Mouse (Mus musculus): Measurements from ENCODE around the gene Lmtk2. TPM values are rescaled to one million over a fixed set of nuclear protein-coding genes. Genes with fewer than 3 reads are reported as not detected.
A peak's percentile ranks its signal among the peaks of the same experiment; 100 is the strongest.

Lmtk2 gene
- polyA plus RNA-seq, 2 experiments from 2014 or later = 3.7 to 3.9 TPM

DNA sequence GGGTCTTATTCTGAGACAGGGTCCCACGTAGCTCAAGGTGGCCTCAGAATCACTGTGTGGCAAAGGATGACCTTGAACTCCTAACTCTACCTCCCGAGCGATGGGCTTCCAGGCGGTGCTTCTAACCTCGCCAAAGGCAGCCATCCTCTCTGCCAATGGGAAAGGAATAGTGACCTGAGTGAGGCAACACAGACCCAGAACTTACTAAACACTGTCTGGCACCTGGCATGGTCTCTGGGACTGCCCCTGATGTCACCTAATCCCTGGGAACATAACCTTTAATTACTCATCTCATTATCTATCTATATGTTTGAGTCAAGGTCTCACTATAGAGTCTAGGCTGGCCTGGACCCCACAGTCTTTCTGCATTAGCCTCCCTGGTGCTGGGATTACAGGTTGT is 119.7 kb downstream of the Lmtk2 start:
- ATAC-seq = no peak

DNA sequence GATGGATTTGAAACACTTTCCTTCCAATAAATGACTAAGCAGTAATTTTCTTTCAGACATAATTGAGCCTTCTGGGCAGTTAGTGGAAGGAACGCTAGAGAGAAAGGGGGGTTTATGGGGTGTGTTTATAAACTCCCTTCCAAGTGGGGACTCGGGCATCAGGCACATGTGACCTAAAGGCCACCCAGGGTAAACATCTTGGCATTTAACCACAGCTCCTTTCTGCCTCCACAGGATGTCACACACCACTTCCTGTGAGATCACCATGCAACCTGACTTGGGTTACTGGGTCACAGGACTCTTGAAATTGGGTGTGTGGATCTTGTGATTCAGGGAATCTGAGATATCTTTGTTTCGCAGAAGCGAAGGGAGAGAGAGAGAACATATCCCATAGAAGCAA is 121.1 kb downstream of the Lmtk2 start:
- peak; percentile 72 for ATAC-seq

DNA sequence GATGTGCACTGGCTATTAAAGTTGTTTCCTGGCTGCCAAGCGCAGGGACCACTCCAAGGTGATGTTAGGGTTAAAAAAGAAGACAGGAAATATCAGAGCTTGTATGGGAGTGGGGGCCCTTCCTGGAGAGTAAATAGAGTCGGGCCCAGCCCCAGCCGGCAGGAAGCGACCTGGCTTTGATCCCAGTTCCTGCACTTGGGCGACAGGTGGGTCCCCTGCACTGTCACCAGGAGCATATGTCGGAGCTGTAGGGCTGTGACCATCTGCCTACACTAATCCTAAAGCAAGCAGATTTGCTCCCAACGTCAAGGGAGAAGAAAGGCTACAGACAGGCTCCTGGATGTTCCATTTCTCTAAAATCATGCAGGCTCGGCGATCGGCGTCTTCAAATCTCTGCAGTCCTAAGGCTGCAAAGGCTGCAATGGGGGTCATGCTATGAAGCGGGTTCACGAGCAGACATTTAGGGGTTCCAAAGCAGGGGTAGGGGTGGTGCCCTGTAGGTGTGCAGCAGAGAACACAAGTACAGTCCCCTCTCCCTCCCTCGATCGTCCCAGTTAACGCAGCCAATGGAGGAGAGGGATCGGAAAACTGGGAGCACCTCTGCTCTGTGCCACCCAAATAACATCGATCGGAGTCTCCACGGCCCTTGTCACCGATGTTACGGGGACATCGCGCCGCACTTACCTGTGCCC is 122.7 kb downstream of the Lmtk2 start:
- ATAC-seq = peak; percentile 27

DNA sequence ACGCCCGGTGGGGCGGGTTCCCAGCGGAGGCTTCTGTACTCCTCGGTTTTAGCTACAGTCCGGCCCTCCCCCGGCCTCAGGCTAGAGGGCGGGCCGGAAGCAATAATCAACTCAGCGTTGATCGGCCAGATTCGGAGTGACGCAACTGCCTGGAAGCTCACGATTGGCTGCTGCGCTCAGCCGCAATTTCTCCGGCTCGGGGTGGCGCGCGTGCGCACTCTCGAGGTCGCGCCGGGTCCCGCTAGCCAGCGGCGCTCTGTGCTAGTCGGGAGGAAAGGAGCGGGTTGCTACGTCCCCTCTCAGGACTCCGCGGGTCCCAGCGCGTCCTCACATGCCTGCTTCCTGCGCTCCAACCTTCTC is 123.2 kb downstream of the Lmtk2 start, which contains the start of gene Tecpr1:
Gene Tecpr1 (minus strand): TSS at position 113 of the 360 bp plus-strand sequence.
- ATAC-seq = peak; percentile 84

DNA sequence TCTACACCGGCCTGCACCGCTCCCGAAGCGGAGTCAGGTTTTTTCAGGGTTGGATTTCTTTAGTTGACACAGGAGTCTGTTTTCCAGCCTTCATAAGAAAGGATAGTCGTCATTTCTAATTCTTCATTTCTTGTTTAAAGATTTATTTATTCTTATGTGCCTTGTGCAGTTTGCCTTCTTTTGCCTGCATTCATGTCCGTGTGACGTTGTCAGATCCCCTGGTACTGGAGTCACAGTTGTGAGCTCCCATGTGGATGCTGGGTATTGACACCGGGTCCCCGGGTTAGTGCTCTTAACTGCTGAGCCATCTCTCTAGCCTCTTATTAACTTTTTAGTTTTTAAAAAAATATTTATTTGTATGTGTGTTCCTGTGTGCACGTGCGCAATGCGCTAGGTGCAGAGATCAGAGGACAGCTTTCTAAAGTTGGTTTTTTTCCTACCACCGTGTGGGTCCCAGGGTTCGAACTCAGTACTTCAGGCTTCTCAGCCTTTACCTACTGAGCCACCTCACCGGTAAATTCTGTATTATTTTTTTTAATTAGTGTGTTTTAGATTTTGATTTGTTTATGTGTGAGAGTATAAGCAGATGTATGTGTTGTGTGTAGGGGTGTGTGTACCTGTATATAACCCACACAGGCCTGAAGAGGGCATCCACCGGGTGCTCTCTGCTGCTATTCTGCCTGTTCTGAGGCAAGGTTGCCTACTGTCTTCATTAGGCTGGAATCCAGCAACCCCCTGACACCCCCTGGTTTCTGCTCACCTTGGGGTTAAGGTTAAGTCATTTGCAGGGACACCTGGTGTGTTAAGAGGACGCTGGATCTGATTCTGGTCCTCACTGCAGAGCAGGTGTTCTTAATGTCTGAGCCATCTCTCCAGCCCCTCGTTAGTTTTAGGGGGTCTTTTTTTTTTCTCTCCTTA is 123.9 kb downstream of the Lmtk2 start:
- ATAC-seq = no peak

DNA sequence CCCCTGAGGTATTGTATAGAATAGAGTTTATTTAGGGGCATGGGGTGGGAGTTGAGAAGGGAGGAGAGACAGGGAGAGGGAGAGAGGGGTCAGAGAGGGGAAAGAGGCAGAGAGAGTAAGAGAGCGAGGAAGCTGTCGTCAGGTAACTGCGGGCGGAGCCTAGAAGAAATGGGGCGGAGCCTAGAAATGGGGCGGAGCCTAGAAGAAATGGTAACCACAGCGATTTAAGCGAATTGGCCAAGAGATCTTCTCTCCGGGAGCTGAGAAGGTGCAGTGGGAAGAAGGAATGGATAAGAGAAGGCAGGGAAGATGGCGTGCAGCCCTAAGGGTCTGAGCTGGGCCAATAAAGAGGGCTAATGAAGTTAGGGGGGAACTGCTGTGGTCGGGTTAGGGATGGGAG is 126.0 kb downstream of the Lmtk2 start:
- no peak for ATAC-seq

DNA sequence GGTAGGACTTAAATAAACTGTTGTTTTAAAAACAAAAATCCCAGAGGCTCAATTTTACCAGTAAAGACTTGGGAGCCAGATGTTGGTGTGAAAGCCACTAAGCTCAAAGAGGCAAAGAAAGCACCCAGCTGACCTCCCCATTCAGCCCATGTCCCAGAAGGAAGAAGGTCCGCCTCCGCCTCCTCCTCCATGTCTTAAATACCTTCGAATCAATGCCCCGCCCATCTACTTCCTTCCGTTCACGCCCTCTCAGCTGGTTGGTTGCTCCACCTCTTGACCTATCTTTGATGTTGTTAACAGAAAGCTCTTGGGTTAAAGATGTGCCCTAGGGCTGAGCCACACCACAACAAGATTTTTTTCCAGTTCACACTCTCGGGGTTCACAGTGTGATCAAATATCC is 130.0 kb downstream of the Lmtk2 start:
- no peak for ATAC-seq

DNA sequence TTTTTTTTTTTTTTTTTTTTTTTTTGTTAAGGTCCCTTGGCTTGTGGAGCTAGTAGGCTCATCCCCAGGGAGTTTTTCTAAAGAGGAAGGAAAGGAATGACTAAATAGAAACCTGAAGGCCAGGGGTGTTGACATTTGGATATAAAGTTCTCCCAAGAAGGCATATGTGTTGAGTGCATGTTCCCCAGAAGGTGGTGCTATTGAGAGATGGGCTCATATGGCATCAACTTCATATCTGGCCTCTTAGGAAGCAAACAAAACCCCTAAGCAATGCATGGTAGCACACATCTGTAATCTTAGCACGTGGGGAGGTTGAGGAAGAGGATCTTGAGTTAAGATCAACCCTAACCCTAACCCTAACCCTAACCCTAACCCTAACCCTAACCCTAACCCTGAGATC is 131.2 kb downstream of the Lmtk2 start:
- ATAC-seq = peak; percentile 53

DNA sequence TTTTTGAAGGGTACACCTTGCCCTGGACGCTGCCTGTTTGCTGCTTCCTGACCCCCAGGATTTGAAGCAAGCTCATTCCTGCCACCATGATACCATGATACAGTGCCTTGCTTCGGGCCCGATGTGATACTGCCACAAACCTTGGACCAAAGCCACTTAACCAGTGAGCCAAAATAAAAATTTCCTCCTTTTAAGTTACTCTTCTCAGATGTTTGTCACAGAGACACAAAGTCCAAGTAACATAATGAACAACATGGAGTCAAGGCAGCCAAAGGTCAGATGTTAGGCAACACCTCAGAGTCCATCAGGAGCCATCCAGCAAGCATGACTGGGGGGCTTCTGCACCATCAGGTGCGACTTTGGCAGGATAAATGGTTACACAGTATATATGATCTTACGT is 132.3 kb downstream of the Lmtk2 start:
- ATAC-seq = no peak

DNA sequence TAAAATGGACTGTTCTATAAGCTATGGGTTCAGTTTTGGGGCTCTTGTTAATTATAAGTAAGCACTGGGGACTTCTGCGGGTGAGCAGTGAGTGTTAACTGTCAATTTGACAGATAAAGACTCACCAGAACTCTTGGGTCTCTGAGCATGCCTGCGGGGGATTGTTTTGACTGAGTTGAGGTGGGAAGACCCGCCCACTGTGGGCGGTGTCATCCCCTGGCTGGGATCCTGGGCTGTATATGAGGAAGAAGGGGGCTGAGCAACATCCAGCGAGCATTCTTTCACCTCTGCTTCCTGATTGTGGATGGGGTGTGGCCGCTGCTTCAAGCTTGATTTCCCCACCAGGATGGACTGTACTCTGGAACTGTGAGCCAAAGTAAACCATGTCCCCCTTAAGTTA is 134.0 kb downstream of the Lmtk2 start:
- ATAC-seq = no peak

DNA sequence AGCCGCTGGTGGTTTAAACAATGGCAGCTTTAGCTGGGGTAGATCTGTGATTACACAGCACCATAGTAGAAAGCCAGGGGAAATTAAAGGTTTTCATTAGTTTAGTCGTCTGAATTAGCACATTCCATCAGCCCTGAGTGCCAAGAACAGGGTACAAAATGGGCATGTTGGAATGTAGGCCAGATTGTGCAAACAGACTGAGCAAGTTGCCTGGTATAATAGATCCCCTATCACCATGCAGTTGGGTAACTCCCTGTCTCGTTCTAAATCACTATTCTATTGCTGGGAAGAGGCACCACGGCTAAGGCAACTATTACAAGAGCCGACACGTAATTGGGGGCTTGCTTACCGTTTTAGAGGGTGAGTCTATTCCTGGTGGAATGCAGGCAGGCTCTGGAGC is 134.5 kb downstream of the Lmtk2 start:
- ATAC-seq = no peak

Other genes starting within 250 kb of the Lmtk2 start
- under 1 TPM; 0.73 to 0.94 TPM for gene Ankrd61, start 202.8 kb upstream of the Lmtk2 start, polyA plus RNA-seq (2017; shearing (Covaris generic))
- gene Aimp2, start 190.6 kb upstream of the Lmtk2 start, polyA plus RNA-seq (2017; shearing (Covaris generic)) = 10 to 100 TPM; 40.8 to 68.8 TPM
- 10 to 100 TPM; 45.6 to 56.3 TPM for gene Pms2, start 190.5 kb upstream of the Lmtk2 start, polyA plus RNA-seq (2017; shearing (Covaris generic))
- gene Gm42421, start 172.3 kb upstream of the Lmtk2 start, polyA plus RNA-seq (2017; shearing (Covaris generic)) = 1 to 10 TPM in 1 of 2 experiments, under 1 TPM in 1; 0.82 to 2.3 TPM
- gene Rsph10b, start 167.4 kb upstream of the Lmtk2 start, polyA plus RNA-seq (2017; shearing (Covaris generic)) = under 1 TPM; 0.62 to 0.75 TPM
- gene Ccz1, start 85.6 kb upstream of the Lmtk2 start, polyA plus RNA-seq (2017; shearing (Covaris generic)) = 10 to 100 TPM; 36.3 to 36.6 TPM
- not detected for gene Ocm, start 73.8 kb upstream of the Lmtk2 start, polyA plus RNA-seq (2017; shearing (Covaris generic))
- gene Bhlha15, start 89.8 kb downstream of the Lmtk2 start, polyA plus RNA-seq (2017; shearing (Covaris generic)) = under 1 TPM in 1 of 2 experiments, not detected in 1; 0.39 TPM
- gene Tecpr1, start 123.2 kb downstream of the Lmtk2 start, polyA plus RNA-seq (2017; shearing (Covaris generic)) = 100 to 1,000 TPM in 1 of 2 experiments, 10 to 100 TPM in 1; 78.5 to 109 TPM
- 1 to 10 TPM; 2.6 to 5.2 TPM for gene Bri3, start 144.0 kb downstream of the Lmtk2 start, polyA plus RNA-seq (2017; shearing (Covaris generic))

Measured in CD4-positive, CD25-positive, alpha-beta regulatory T cell, adult 4 months (primary cell).